Mouse (Mus musculus) G1E (cell line): ENCODE measurements around the gene Lrpap1.

ENCODE experiments used
- CTCF ChIP-seq: IDR thresholded peaks from 2 replicates; pipeline ENCODE4 v1.5.1; 2012; ENCODE audit warnings: low read depth, low read length, inconsistent platforms, mixed read lengths
- GATA1 ChIP-seq: IDR thresholded peaks from 2 replicates; pipeline ENCODE4 v1.6.1; 2012; ENCODE audit warnings: borderline replicate concordance, low read length, inconsistent platforms, mixed read lengths
- POLR2AphosphoS5 ChIP-seq: IDR thresholded peaks from 2 replicates; pipeline ENCODE4 v1.6.1; 2012; ENCODE audit warnings: low read depth, low read length, inconsistent platforms; ENCODE audit not compliant: insufficient replicate concordance
- TAL1 ChIP-seq: conservative IDR thresholded peaks from 2 replicates; pipeline ENCODE4 v1.6.1; 2012; ENCODE audit warnings: low read depth, low read length, inconsistent platforms, mixed read lengths

GRCm38 (mm10) chr5:35142910-35143309 is 37.3 kb upstream of the Lrpap1 start:
- no peak for TF ChIP-seq POLR2AphosphoS5
- TF ChIP-seq CTCF, result no peak
- TF ChIP-seq TAL1, result no peak
- TF ChIP-seq GATA1, result no peak
